ENCODE assay signal across 27 mouse cellular contexts in the genomic region with DNA sequence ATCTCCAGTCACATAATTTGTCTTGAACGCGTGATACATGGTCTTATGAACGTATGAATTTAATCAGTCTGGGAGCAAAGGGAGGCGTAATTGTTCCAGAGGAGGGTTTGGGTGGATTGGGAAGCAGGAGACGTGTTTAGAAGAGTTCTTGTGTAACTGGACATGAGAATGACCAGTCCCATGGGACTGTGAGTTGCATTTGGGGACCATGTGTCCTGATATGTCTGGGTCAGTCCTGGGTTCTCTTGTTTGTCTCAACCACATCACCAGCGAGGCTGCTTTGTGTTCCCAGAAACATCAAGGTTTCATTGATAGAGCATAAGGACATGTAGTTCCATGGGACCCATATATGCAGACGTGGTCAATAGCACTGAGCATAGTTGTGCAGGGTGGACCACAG.
"Had no signal": no experiment of that assay in that cellular context is flagged by ENCODE, and none has a peak within 500 bp of the region (broad histone marks: within the 10 kb centered on the region; RNA-seq: fewer than 3 reads in every experiment).

No protein-coding gene starts in this region.

- ATAC-seq: forebrain, embryonic 13.5 days; forebrain, embryonic 14.5 days; forebrain, embryonic 15.5 days; forebrain, postnatal 0 days had no signal

- H3K4me2 ChIP-seq: embryonic facial prominence, embryonic 12.5 days; embryonic facial prominence, embryonic 13.5 days; embryonic facial prominence, embryonic 15.5 days; forebrain, embryonic 12.5 days; forebrain, embryonic 13.5 days; forebrain, embryonic 15.5 days had no signal

- H3K27ac ChIP-seq: embryonic facial prominence, embryonic 10.5 days; embryonic facial prominence, embryonic 12.5 days; embryonic facial prominence, embryonic 13.5 days; embryonic facial prominence, embryonic 15.5 days; forebrain, embryonic 10.5 days; forebrain, embryonic 12.5 days; forebrain, embryonic 13.5 days; forebrain, embryonic 15.5 days; heart, adult 2 months had no signal

- DNase-seq: cerebellum, adult 2 months; cerebellum, adult 8-10 months; cerebellum, adult 9-10 months; cerebellum, adult 9-11 months; cerebellum, postnatal 10 days; cerebellum, postnatal 14 days; cerebellum, postnatal 25 days; cerebellum, postnatal 36 days; embryo, embryonic 11 days; forebrain, postnatal 0 days; gastrocnemius, adult 2 months; gastrocnemius, postnatal 10 days; gastrocnemius, postnatal 14 days; gastrocnemius, postnatal 25 days; gastrocnemius, postnatal 36 days; heart, adult 18-20 months; heart, adult 2 months had no signal

- H3K4me1 ChIP-seq: forebrain, embryonic 12.5 days; forebrain, embryonic 15.5 days had no signal

- H3K4me3 ChIP-seq: embryonic facial prominence, embryonic 10.5 days; embryonic facial prominence, embryonic 12.5 days; embryonic facial prominence, embryonic 13.5 days; embryonic facial prominence, embryonic 15.5 days; erythroblast, embryonic 14.5 days; forebrain, embryonic 10.5 days; forebrain, embryonic 12.5 days; forebrain, embryonic 13.5 days; forebrain, embryonic 15.5 days; gastrocnemius, adult 2 months; heart, adult 2 months had no signal

- H3K27me3 ChIP-seq: embryonic facial prominence, embryonic 12.5 days; embryonic facial prominence, embryonic 13.5 days; embryonic facial prominence, embryonic 15.5 days; forebrain, embryonic 12.5 days; forebrain, embryonic 13.5 days; forebrain, embryonic 15.5 days had no signal

- H3K36me3 ChIP-seq: embryonic facial prominence, embryonic 10.5 days; embryonic facial prominence, embryonic 12.5 days; embryonic facial prominence, embryonic 13.5 days; embryonic facial prominence, embryonic 15.5 days; forebrain, embryonic 10.5 days; forebrain, embryonic 12.5 days; forebrain, embryonic 15.5 days had no signal

- H3K9me3 ChIP-seq: embryonic facial prominence, embryonic 10.5 days; embryonic facial prominence, embryonic 12.5 days; embryonic facial prominence, embryonic 13.5 days; embryonic facial prominence, embryonic 15.5 days; forebrain, embryonic 10.5 days; forebrain, embryonic 12.5 days; forebrain, embryonic 13.5 days; forebrain, embryonic 15.5 days had no signal

- H3K9ac ChIP-seq: embryonic facial prominence, embryonic 12.5 days; embryonic facial prominence, embryonic 13.5 days; embryonic facial prominence, embryonic 15.5 days; forebrain, embryonic 12.5 days; forebrain, embryonic 13.5 days; forebrain, embryonic 15.5 days; forebrain, postnatal 0 days had no signal
